Mouse (Mus musculus) ES-E14 (cell line): ENCODE measurements around the gene Hnrnpll. TPM values are rescaled to one million over a fixed set of nuclear protein-coding genes. Genes with fewer than 3 reads are reported as not detected.

Source experiments
- DNase-seq: peaks from one replicate; pipeline ENCODE4 v3.0.0-alpha.2; 2013; ENCODE audit warnings: low read depth, low spot score
- H3K27ac ChIP-seq: 2 replicates; pipeline ENCODE4 v1.5.1; 2012; ENCODE audit warnings: low read depth, mild to moderate bottlenecking, low read length, moderate library complexity, mixed read lengths; ENCODE audit not compliant: poor library complexity, insufficient read depth, severe bottlenecking
- H3K36me3 ChIP-seq: 2 replicates; pipeline ENCODE4 v1.6.1; 2012; ENCODE audit warnings: mild to moderate bottlenecking, low read length, moderate library complexity, mixed read lengths; ENCODE audit not compliant: control insufficient read depth, poor library complexity, insufficient read depth, severe bottlenecking
- H3K4me1 ChIP-seq, 2 experiments: fragments of 150-350 bp in 1 of 2; sonication (generic) in 1 of 2; 2 replicates each; pipeline ENCODE4 v1.6.1; 2012; ENCODE audit warnings: low read length in 2 of 2, mild to moderate bottlenecking in 1 of 2, mixed read lengths in 1 of 2; ENCODE audit not compliant: control insufficient read depth in 2 of 2, insufficient read depth in 2 of 2, poor library complexity in 1 of 2
- H3K4me3 ChIP-seq, 2 experiments: fragments of 150-350 bp in 1 of 2; sonication (generic) in 1 of 2; 2 replicates each; pipeline ENCODE4 v1.5.1; 2012; ENCODE audit warnings: low read length in 2 of 2, low read depth in 1 of 2, mild to moderate bottlenecking in 1 of 2, mixed read lengths in 1 of 2; ENCODE audit not compliant: insufficient read depth in 1 of 2, poor library complexity in 1 of 2, severe bottlenecking in 1 of 2
- H3K9ac ChIP-seq: 2 replicates; pipeline ENCODE4 v1.6.1; 2012; ENCODE audit warnings: low read depth, mild to moderate bottlenecking, low read length, mixed read lengths; ENCODE audit not compliant: poor library complexity, insufficient read depth, severe bottlenecking
- H3K9me3 ChIP-seq: fragments of 150-350 bp; sonication (generic); 2 replicates; pipeline ENCODE4 v1.6.1; 2012; ENCODE audit warnings: low read depth, mild to moderate bottlenecking, low read length; ENCODE audit not compliant: control insufficient read depth, insufficient read depth
- CHD2 ChIP-seq: IDR thresholded peaks from 2 replicates; pipeline ENCODE4 v1.6.1; 2014; ENCODE audit warnings: mild to moderate bottlenecking, low read depth, low read length, inconsistent platforms
- HCFC1 ChIP-seq: IDR thresholded peaks from 2 replicates; pipeline ENCODE4 v1.6.1; 2012; ENCODE audit warnings: low read length, inconsistent platforms, borderline replicate concordance; ENCODE audit not compliant: insufficient read depth
- MAFK ChIP-seq: IDR thresholded peaks from 2 replicates; pipeline ENCODE4 v1.6.1; 2014; ENCODE audit warnings: mild to moderate bottlenecking, low read depth, low read length, inconsistent platforms; ENCODE audit not compliant: insufficient read depth
- ZC3H11A ChIP-seq: IDR thresholded peaks from 2 replicates; pipeline ENCODE4 v1.6.1; 2012; ENCODE audit warnings: low read depth, mild to moderate bottlenecking, inconsistent platforms, low read length, borderline replicate concordance
- ZNF384 ChIP-seq: IDR thresholded peaks from 2 replicates; pipeline ENCODE4 v1.6.1; 2012; ENCODE audit warnings: low read depth, low read length, inconsistent platforms
- in situ Hi-C, 2 experiments: fragments of 600-800 bp; cut with MboI; formaldehyde crosslinking; loops; one replicate each; pipeline ENCODE4 v1.15.1; 2025; ENCODE audit warnings: low sequenced_read_pairs in 2 of 2, inconsistent platforms in 1 of 2; ENCODE audit not compliant: unreplicated experiment in 2 of 2
- total RNA-seq: library from RNA; depleted of rRNA; stranded (reverse); fragments of 300-350 nt; gene quantifications from 2 replicates; pipeline ENCODE4 v1.2.3, GENCODE M21; 2012; rRNA removed

The Hnrnpll gene
- total RNA-seq, 1 experiment, result 40.9 TPM

GRCm38 (mm10) chr17:79982548-79982947 is 79.6 kb downstream of the Hnrnpll start:
- no peak overlapping the region for H3K4me3 ChIP-seq
- no peak for DNase-seq
- H3K27ac ChIP-seq, result no peak overlapping the region
- TF ChIP-seq HCFC1, result no peak
- no peak for TF ChIP-seq MAFK
- no peak for TF ChIP-seq CHD2
- no peak for TF ChIP-seq ZC3H11A
- no peak for TF ChIP-seq ZNF384
- H3K36me3 ChIP-seq, result no peaks in the 10 kb centered on the region
- in situ Hi-C loops, result no loop called here
- H3K9me3 ChIP-seq, result no peaks in the 10 kb centered on the region
- peaks cover 10 to 27% of the 10 kb centered on the region in 2 experiments for H3K4me1 ChIP-seq
- no peak overlapping the region for H3K9ac ChIP-seq

- H3K4me1 ChIP-seq, result peaks cover 11 to 29% of the 10 kb centered on the region in 2 experiments
- TF ChIP-seq CHD2, result no peak
- no peak for TF ChIP-seq ZNF384
- TF ChIP-seq MAFK, result peak; percentile 67; the same call in 1 of the 2 replicates
- no peak for DNase-seq
- in situ Hi-C loops, result no loop called here
- no peaks in the 10 kb centered on the region for H3K9me3 ChIP-seq
- H3K9ac ChIP-seq, result peak overlapping the region; percentile 22
- H3K4me3 ChIP-seq, result no peak overlapping the region
- no peak overlapping the region for H3K27ac ChIP-seq
- H3K36me3 ChIP-seq, result no peaks in the 10 kb centered on the region
Observed at GRCm38 (mm10) chr17:79981758-79982481, 80.2 kb downstream of the Hnrnpll start.

DNA sequence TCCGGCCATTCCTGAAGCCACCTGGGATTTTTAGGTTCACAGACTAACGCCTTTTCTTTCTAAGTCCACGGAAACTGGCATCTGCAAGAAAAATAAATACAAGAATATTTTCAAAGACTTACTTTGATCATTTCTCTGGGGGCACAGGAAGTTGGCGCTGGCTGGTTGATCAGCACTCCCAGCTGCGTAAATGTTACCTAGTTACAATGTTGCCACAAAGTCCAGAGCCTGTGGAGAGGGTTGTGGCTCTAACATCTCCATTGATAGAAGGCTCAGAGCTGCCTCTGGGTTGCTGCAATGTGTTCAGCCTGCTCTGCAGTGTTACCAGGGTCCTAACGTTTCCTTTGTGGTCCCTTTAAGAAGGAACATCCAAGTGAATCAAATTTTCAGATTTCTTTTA is 80.8 kb downstream of the Hnrnpll start:
- Histone ChIP-seq H3K27ac (no peak overlapping the region), H3K9ac (no peak overlapping the region), H3K4me1 (peaks cover 15 to 30% of the 10 kb centered on the region in 2 experiments), H3K4me3 (no peak overlapping the region), H3K9me3 (no peaks in the 10 kb centered on the region), H3K36me3 (no peaks in the 10 kb centered on the region)
- no peak for DNase-seq
- no peak for TF ChIP-seq MAFK
- TF ChIP-seq ZNF384, result no peak
- TF ChIP-seq CHD2, result no peak
- TF ChIP-seq HCFC1, result no peak
- no peak for TF ChIP-seq ZC3H11A
- in situ Hi-C loops, result no loop called here

DNA sequence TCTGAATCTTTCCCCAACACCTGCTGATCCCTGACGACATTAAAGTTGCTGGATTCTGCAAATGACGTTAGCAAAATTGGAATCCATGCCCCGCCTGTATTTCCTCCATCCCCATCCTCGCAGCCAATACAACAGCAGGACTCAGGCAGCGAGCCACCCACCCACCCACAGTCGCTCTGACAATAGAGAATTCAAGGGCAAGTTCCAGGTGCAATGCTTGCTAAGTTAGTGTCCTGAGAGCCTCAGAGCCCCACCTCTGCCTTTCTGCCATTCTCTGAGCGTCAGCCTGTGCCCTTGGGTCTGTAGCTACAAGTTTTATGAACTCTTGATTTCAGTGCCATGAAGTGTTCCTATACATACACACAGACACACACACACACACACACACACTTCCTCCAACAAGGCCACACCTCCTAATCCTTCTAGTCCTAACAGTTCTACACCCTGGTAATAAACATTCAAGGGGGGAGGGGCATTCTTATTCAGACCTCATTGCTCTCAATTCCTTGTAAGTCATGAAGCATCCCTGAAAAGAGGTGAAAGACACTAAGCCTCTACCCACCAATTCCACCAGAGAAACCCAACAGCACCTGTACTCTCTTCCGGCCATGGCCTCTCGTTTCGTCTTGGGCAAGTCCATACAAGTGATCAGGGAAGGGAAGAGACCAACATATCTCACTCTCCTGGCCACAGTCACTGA is 81.6 kb downstream of the Hnrnpll start:
- Histone ChIP-seq H3K9ac (no peak overlapping the region), H3K27ac (no peak overlapping the region), H3K4me1 (peaks cover 15 to 32% of the 10 kb centered on the region in 2 experiments), H3K9me3 (no peaks in the 10 kb centered on the region), H3K4me3 (no peak overlapping the region), H3K36me3 (no peaks in the 10 kb centered on the region)
- in situ Hi-C loops, result no loop called here
- no peak for TF ChIP-seq CHD2
- TF ChIP-seq HCFC1, result no peak
- no peak for TF ChIP-seq MAFK
- no peak for TF ChIP-seq ZNF384
- no peak for TF ChIP-seq ZC3H11A
- no peak for DNase-seq

Other genes starting within 250 kb of the Hnrnpll start
- 44.4 and 48.0 TPM in 2 replicates for gene Atl2, start 166.2 kb downstream of the Hnrnpll start, total RNA-seq
- 4.0 and 5.3 TPM in 2 replicates for gene Galm, start 65.1 kb upstream of the Hnrnpll start, total RNA-seq
- gene Srsf7, start 145.0 kb upstream of the Hnrnpll start, total RNA-seq, result 314 and 361 TPM in 2 replicates
- gene Ttc39d, start 145.1 kb upstream of the Hnrnpll start, total RNA-seq, result 0.09 TPM in 1 of 2 replicates, not detected in the other
- gene Gemin6, start 162.1 kb upstream of the Hnrnpll start, total RNA-seq, result 28.4 and 45.4 TPM in 2 replicates
- 9.0 and 10.7 TPM in 2 replicates for gene Morn2, start 227.9 kb upstream of the Hnrnpll start, total RNA-seq
- 13.9 and 15.2 TPM in 2 replicates for gene Dhx57, start 228.1 kb upstream of the Hnrnpll start, total RNA-seq
- gene Arhgef33, start 245.1 kb upstream of the Hnrnpll start, total RNA-seq, result 0.48 and 0.98 TPM in 2 replicates